ENCODE assay signal across 24 mouse cellular contexts in genomic region chr15:81710801-81711200, GRCm38 (mm10). TPM values are rescaled to one million over a fixed set of nuclear protein-coding genes. Genes with fewer than 3 reads are reported as not detected.
DNase-seq lines count a peak whose midpoint lies in the region; ATAC-seq and TF ChIP-seq lines count a peak whose summit lies in the region.
"Had no signal": no experiment of that assay in that cellular context is flagged by ENCODE, and none has a peak within 500 bp of the region (broad histone marks: within the 10 kb centered on the region; RNA-seq: fewer than 3 reads in every experiment).

No protein-coding gene starts in this region.

- TF ChIP-seq POLR2A in testis, adult 2 months (IDR thresholded peaks at IDR 0.05; ENCODE audit: control insufficient read depth, low read depth, low read length): no peak

- no peak overlapping the region for H3K4me2 ChIP-seq in kidney, embryonic 16.5 days (replicated peaks; ENCODE audit: low read depth, low read length)
- H3K4me2 ChIP-seq: embryonic facial prominence, embryonic 12.5 days; forebrain, embryonic 13.5 days had no signal

- intact Hi-C loops in heart, postnatal 36 days (cut with DNase I): no loop called here

- H3K4me1 ChIP-seq in kidney, embryonic 16.5 days (ENCODE audit: insufficient read depth, low read length): no peaks in the 10 kb centered on the region
- H3K4me1 ChIP-seq in testis, adult 2 months (ENCODE audit: control insufficient read depth, insufficient read depth, low read length): no peaks in the 10 kb centered on the region
- H3K4me1 ChIP-seq: embryonic facial prominence, embryonic 10.5 days; embryonic facial prominence, embryonic 12.5 days; forebrain, embryonic 13.5 days had no signal

- H3K27me3 ChIP-seq in kidney, embryonic 16.5 days (ENCODE audit: insufficient read depth, low read length): no peaks in the 10 kb centered on the region
- H3K27me3 ChIP-seq in testis, adult 2 months (ENCODE audit: control insufficient read depth, insufficient read depth, low read length): no peaks in the 10 kb centered on the region
- H3K27me3 ChIP-seq: CH12.LX; embryonic facial prominence, embryonic 12.5 days; forebrain, embryonic 13.5 days; Patski had no signal

- ATAC-seq in kidney, embryonic 16.5 days (ENCODE audit: low FRiP score, low TSS enrichment): no peak
- ATAC-seq: activated CD4-positive, CD25-positive, alpha-beta regulatory T cell, adult 4 months; CD4-positive, CD25-positive, alpha-beta regulatory T cell, adult 4 months; forebrain, embryonic 13.5 days; Patski had no signal

- 75% methylated on average over 4 of the region's 4 CpGs for WGBS in kidney, embryonic 16.5 days

- peak; percentile 76 for DNase-seq in heart, adult 11 months
- no peak for DNase-seq in heart, postnatal 36 days
- DNase-seq in kidney, adult 9 months: peak; percentile 47
- no peak for DNase-seq in testis, postnatal 10 days (ENCODE audit: low spot score)
- DNase-seq in urinary bladder, postnatal 25 days (ENCODE audit: low spot score): no peak
- DNase-seq: adrenal gland, adult 8-10 months; adrenal gland, postnatal 14 days; adrenal gland, postnatal 36 days; B cell, adult 2 months; cerebellum, adult 11-12 months; cerebellum, adult 2 months; cerebellum, adult 9-10 months; cerebellum, postnatal 10 days; cerebellum, postnatal 25 days had no signal

- H3K9ac ChIP-seq in kidney, embryonic 16.5 days (replicated peaks; ENCODE audit: low read length): no peak overlapping the region
- H3K9ac ChIP-seq: embryonic facial prominence, embryonic 12.5 days; forebrain, embryonic 13.5 days had no signal

- H3K9me3 ChIP-seq in kidney, embryonic 16.5 days (ENCODE audit: low read length): no peaks in the 10 kb centered on the region
- H3K9me3 ChIP-seq: embryonic facial prominence, embryonic 10.5 days; embryonic facial prominence, embryonic 12.5 days; forebrain, embryonic 13.5 days; G1E had no signal

- H3K4me3 ChIP-seq in kidney, embryonic 16.5 days (ENCODE audit: low read length): no peak overlapping the region
- peak overlapping the region; percentile 28; the same call in 1 of the 2 replicates for H3K4me3 ChIP-seq in testis, adult 2 months (ENCODE audit: control insufficient read depth, low read depth, low read length)
- H3K4me3 ChIP-seq: embryonic facial prominence, embryonic 10.5 days; embryonic facial prominence, embryonic 12.5 days; forebrain, embryonic 13.5 days had no signal

- H3K27ac ChIP-seq in kidney, embryonic 16.5 days (ENCODE audit: low read length): no peak overlapping the region
- no peak overlapping the region for H3K27ac ChIP-seq in testis, adult 2 months (ENCODE audit: control insufficient read depth, insufficient read depth, low read depth, low read length)
- H3K27ac ChIP-seq: embryonic facial prominence, embryonic 10.5 days; embryonic facial prominence, embryonic 12.5 days; forebrain, embryonic 13.5 days had no signal

- TF ChIP-seq CTCF in testis, adult 2 months (IDR thresholded peaks at IDR 0.05; ENCODE audit: control insufficient read depth, insufficient read depth, insufficient replicate concordance, low read depth, low read length): no peak

- H3K36me3 ChIP-seq in kidney, embryonic 16.5 days (ENCODE audit: insufficient read depth, low read length): peaks cover 74% of the 10 kb centered on the region
- H3K36me3 ChIP-seq in testis, adult 2 months (ENCODE audit: control insufficient read depth, insufficient read depth, low read length): peaks cover 2% of the 10 kb centered on the region; the same call in 1 of the 2 replicates

RNA-seq across cellular contexts. Expression of gene Chadl, which starts 13.7 kb away (rescaled TPM):
- 1 to 10 TPM; 1.5 to 2.1 TPM for total RNA-seq in heart, postnatal 36 days (2021)
- 4.8 and 5.5 TPM in 2 replicates for polyA plus RNA-seq in kidney, embryonic 16.5 days (2015; fragmentation: Nextera tagmentation; extraction: Ambion mirVana)
- 3.8 and 4.6 TPM in 2 replicates for polyA plus RNA-seq in testis, adult 2 months (2012; rRNA removed)
- polyA plus RNA-seq: G1E had no signal

RNA-seq across cellular contexts. Expression of gene Zc3h7b, which starts 34.1 kb away (rescaled TPM):
- total RNA-seq in heart, postnatal 36 days (2021): 10 to 100 TPM; 73.7 to 73.9 TPM
- polyA plus RNA-seq in kidney, embryonic 16.5 days (2015; fragmentation: Nextera tagmentation; extraction: Ambion mirVana): 35.1 and 40.3 TPM in 2 replicates
- 21.6 and 26.3 TPM in 2 replicates for polyA plus RNA-seq in testis, adult 2 months (2012; rRNA removed)

RNA-seq across cellular contexts. Expression of gene Rangap1, which starts 34.5 kb away (rescaled TPM):
- 10 to 100 TPM; 24.9 to 25.1 TPM for total RNA-seq in heart, postnatal 36 days (2021)
- polyA plus RNA-seq in kidney, embryonic 16.5 days (2015; fragmentation: Nextera tagmentation; extraction: Ambion mirVana): 101 and 109 TPM in 2 replicates
- 234 and 245 TPM in 2 replicates for polyA plus RNA-seq in testis, adult 2 months (2012; rRNA removed)

RNA-seq across cellular contexts. Expression of gene L3mbtl2, which starts 47.1 kb away (rescaled TPM):
- 10 to 100 TPM in 1 of 2 experiments, 1 to 10 TPM in 1; 9.4 to 11.0 TPM for total RNA-seq in heart, postnatal 36 days (2021)
- polyA plus RNA-seq in kidney, embryonic 16.5 days (2015; fragmentation: Nextera tagmentation; extraction: Ambion mirVana): 26.2 and 27.4 TPM in 2 replicates
- 25.3 and 27.4 TPM in 2 replicates for polyA plus RNA-seq in testis, adult 2 months (2012; rRNA removed)

Comparison
In these comparisons a context has a peak if more than half of its experiments do, and no peak if none do; other contexts are left out.
1. DNase-seq: peak in heart, adult 11 months (single experiment) and kidney, adult 9 months (single experiment); none in heart, postnatal 36 days (0 of 2), testis, postnatal 10 days (single experiment) and urinary bladder, postnatal 25 days (single experiment).